Mouse (Mus musculus): Measurements from ENCODE around the gene Cyb5r3.

- no peak for TF ChIP-seq USF1 (IDR thresholded peaks at IDR 0.05; ENCODE audit: low read depth)
- TF ChIP-seq MYOG (IDR thresholded peaks at IDR 0.05; ENCODE audit: control insufficient read depth in 1 of 3, insufficient read depth in 1 of 3, insufficient read length in 2 of 3, low read depth in 2 of 3): no peak
- TF ChIP-seq POLR2A (IDR thresholded peaks at IDR 0.05; ENCODE audit: insufficient read length, low read depth): no peak
- TF ChIP-seq POLR2AphosphoS2 (IDR thresholded peaks at IDR 0.05; ENCODE audit: insufficient read length, low read depth): no peak
These were observed 60.5 kb downstream of the Cyb5r3 start for GRCm38 (mm10) chr15:83111874-83112273.
